Mouse (Mus musculus) erythroblast, embryonic 14.5 days (primary cell): ENCODE data around the gene Mslnl. TPM values are rescaled to one million over a fixed set of nuclear protein-coding genes. Genes with fewer than 3 reads are reported as not detected.
A peak's percentile ranks its signal among the peaks of the same experiment; 100 is the strongest.

ENCODE experiments used
- H3K27me3 ChIP-seq: 2 replicates; pipeline ENCODE4 v1.6.1; 2012; ENCODE audit warnings: inconsistent platforms; ENCODE audit not compliant: control insufficient read depth
- H3K36me3 ChIP-seq: 2 replicates; pipeline ENCODE4 v1.6.1; 2012; ENCODE audit warnings: mild to moderate bottlenecking, inconsistent platforms; ENCODE audit not compliant: control insufficient read depth
- H3K4me1 ChIP-seq: 2 replicates; pipeline ENCODE4 v1.6.1; 2012; ENCODE audit warnings: inconsistent platforms; ENCODE audit not compliant: control insufficient read depth
- H3K4me3 ChIP-seq: replicated peaks from 2 replicates; pipeline ENCODE3; 2012; ENCODE audit warnings: moderate library complexity, mild to moderate bottlenecking, inconsistent platforms
- H3K9me3 ChIP-seq: 2 replicates; pipeline ENCODE4 v1.6.1; 2012; ENCODE audit warnings: low read length, inconsistent platforms, mixed read lengths; ENCODE audit not compliant: control insufficient read depth
- GATA1 ChIP-seq: IDR thresholded peaks from 2 replicates; pipeline ENCODE4 v1.6.1; 2012; ENCODE audit warnings: low read length, inconsistent platforms, mixed read lengths
- TAL1 ChIP-seq: IDR thresholded peaks from 3 replicates; pipeline ENCODE4 v1.6.1; 2012; ENCODE audit warnings: low read length, inconsistent platforms, mixed read lengths
- polyA plus RNA-seq: library from polyadenylated mRNA; stranded (reverse); fragments of >175 nt; gene quantifications from 2 replicates; pipeline ENCODE4 v1.2.3, GENCODE M21; 2012

Gene Mslnl
- polyA plus RNA-seq, 1 experiment, result not detected

- Histone ChIP-seq H3K4me1 (peaks cover 61% of the 10 kb centered on the region), H3K27me3 (no peaks in the 10 kb centered on the region), H3K36me3 (peaks cover 41% of the 10 kb centered on the region), H3K4me3 (peak overlapping the region; percentile 87), H3K9me3 (no peaks in the 10 kb centered on the region)
- TF ChIP-seq TAL1, result no peak
- no peak; the same call in 1 of the 2 replicates for TF ChIP-seq GATA1
Measured at GRCm38 (mm10) chr17:25791843-25792527, 56.1 kb downstream of the Mslnl start.

- Histone ChIP-seq H3K27me3 (no peaks in the 10 kb centered on the region), H3K9me3 (no peaks in the 10 kb centered on the region), H3K4me3 (peak within 1 kb of the TSS; percentile 87), H3K4me1 (peaks cover 67% of the 10 kb centered on the region), H3K36me3 (peaks cover 35% of the 10 kb centered on the region)
- TF ChIP-seq GATA1, result no peak
- no peak for TF ChIP-seq TAL1
Measured at GRCm38 (mm10) chr17:25792615-25793014, 56.8 kb downstream of the Mslnl start, which contains the start of gene Fam173a. Gene Fam173a, minus strand, starts transcription at chr17:25792901.

GRCm38 (mm10) chr17:25794197-25794596, 58.4 kb downstream of the Mslnl start:
- Histone ChIP-seq H3K36me3 (peaks cover 21% of the 10 kb centered on the region), H3K9me3 (no peaks in the 10 kb centered on the region), H3K27me3 (no peaks in the 10 kb centered on the region; the same call in 1 of the 2 replicates), H3K4me3 (no peak overlapping the region), H3K4me1 (peaks cover 68% of the 10 kb centered on the region)
- TF ChIP-seq GATA1 (no peak), TAL1 (no peak)

- H3K36me3 ChIP-seq, result peaks cover 13% of the 10 kb centered on the region
- peaks cover 68% of the 10 kb centered on the region for H3K4me1 ChIP-seq
- TF ChIP-seq GATA1 (no peak), TAL1 (no peak)
- no peaks in the 10 kb centered on the region for H3K9me3 ChIP-seq
- no peak overlapping the region for H3K4me3 ChIP-seq
- H3K27me3 ChIP-seq, result no peaks in the 10 kb centered on the region; the same call in 1 of the 2 replicates
Measured at GRCm38 (mm10) chr17:25794998-25795397, 59.2 kb downstream of the Mslnl start.

GRCm38 (mm10) chr17:25795609-25796092, 59.8 kb downstream of the Mslnl start, which contains the start of gene AC134908.4:
Gene AC134908.4, minus strand, starts transcription at chr17:25795659.
- Histone ChIP-seq H3K9me3 (no peaks in the 10 kb centered on the region), H3K4me1 (peaks cover 66% of the 10 kb centered on the region)

GRCm38 (mm10) chr17:25796211-25796771, 60.4 kb downstream of the Mslnl start:
- Histone ChIP-seq H3K4me1 (peaks cover 59% of the 10 kb centered on the region), H3K4me3 (peak overlapping the region; percentile 82), H3K36me3 (peaks cover 7% of the 10 kb centered on the region), H3K9me3 (no peaks in the 10 kb centered on the region), H3K27me3 (peaks cover 2% of the 10 kb centered on the region)
- TF ChIP-seq GATA1, result no peak
- TF ChIP-seq TAL1, result no peak

More at GRCm38 (mm10) chr17:25795609-25796092, 59.8 kb downstream of the Mslnl start, which contains the start of gene AC134908.4:
- Histone ChIP-seq H3K36me3 (peaks cover 9% of the 10 kb centered on the region), H3K4me3 (peak within 1 kb of the TSS; percentile 82), H3K27me3 (no peaks in the 10 kb centered on the region; the same call in 1 of the 2 replicates)
- TF ChIP-seq TAL1, result no peak
- TF ChIP-seq GATA1, result no peak

- peaks cover 52% of the 10 kb centered on the region for H3K4me1 ChIP-seq
- H3K36me3 ChIP-seq, result peaks cover 7% of the 10 kb centered on the region
- peaks cover 8% of the 10 kb centered on the region for H3K27me3 ChIP-seq
- H3K4me3 ChIP-seq, result peak within 1 kb of the TSS; percentile 82
- no peaks in the 10 kb centered on the region for H3K9me3 ChIP-seq
- TF ChIP-seq GATA1 (no peak), TAL1 (no peak)
Measured at GRCm38 (mm10) chr17:25796951-25797369, 61.1 kb downstream of the Mslnl start, which contains the start of gene Metrn. Gene Metrn, minus strand, starts transcription at chr17:25797136.

Other genes with a start within 250 kb of the Mslnl start
- 0.01 TPM in 1 of 2 replicates, not detected in the other for gene Sstr5, start 238.8 kb upstream of the Mslnl start, polyA plus RNA-seq
- not detected in 2 replicates for gene Sox8, start 165.4 kb upstream of the Mslnl start, polyA plus RNA-seq
- gene Lmf1, start 157.0 kb upstream of the Mslnl start, polyA plus RNA-seq, result 0.91 and 1.0 TPM in 2 replicates
- not detected in 2 replicates for gene Gng13, start 18.9 kb upstream of the Mslnl start, polyA plus RNA-seq
- 15.6 and 20.0 TPM in 2 replicates for gene Chtf18, start 8.6 kb upstream of the Mslnl start, polyA plus RNA-seq
- 3.2 and 4.0 TPM in 2 replicates for gene Rpusd1, start 8.4 kb upstream of the Mslnl start, polyA plus RNA-seq
- gene Msln, start 18.3 kb downstream of the Mslnl start, polyA plus RNA-seq, result not detected in 2 replicates
- 2.0 TPM in 2 replicates for gene Narfl, start 37.7 kb downstream of the Mslnl start, polyA plus RNA-seq
- gene Haghl, start 49.6 kb downstream of the Mslnl start, polyA plus RNA-seq, result 0.46 and 0.59 TPM in 2 replicates
- gene Ccdc78, start 50.5 kb downstream of the Mslnl start, polyA plus RNA-seq, result not detected in 2 replicates
- 2.8 and 3.7 TPM in 2 replicates for gene Fam173a, start 56.9 kb downstream of the Mslnl start, polyA plus RNA-seq
- gene AC134908.4, start 59.6 kb downstream of the Mslnl start, polyA plus RNA-seq, result not detected in 2 replicates
- gene Metrn, start 61.1 kb downstream of the Mslnl start, polyA plus RNA-seq, result 7.2 and 7.4 TPM in 2 replicates
- not detected in 2 replicates for gene Fbxl16, start 73.0 kb downstream of the Mslnl start, polyA plus RNA-seq
- gene Wdr24, start 87.6 kb downstream of the Mslnl start, polyA plus RNA-seq, result 0.32 and 0.68 TPM in 2 replicates
- 0.31 and 0.65 TPM in 2 replicates for gene Jmjd8, start 92.8 kb downstream of the Mslnl start, polyA plus RNA-seq
- gene Stub1, start 97.4 kb downstream of the Mslnl start, polyA plus RNA-seq, result 10.1 and 10.6 TPM in 2 replicates
- 0.22 and 0.54 TPM in 2 replicates for gene Rhbdl1, start 101.3 kb downstream of the Mslnl start, polyA plus RNA-seq
- 0.68 and 1.1 TPM in 2 replicates for gene Gm20683, start 105.7 kb downstream of the Mslnl start, polyA plus RNA-seq
- 17.7 and 19.8 TPM in 2 replicates for gene Rhot2, start 108.8 kb downstream of the Mslnl start, polyA plus RNA-seq
- 1.9 and 3.6 TPM in 2 replicates for gene Wdr90, start 125.5 kb downstream of the Mslnl start, polyA plus RNA-seq
- 3.7 and 4.0 TPM in 2 replicates for gene Mcrip2, start 132.7 kb downstream of the Mslnl start, polyA plus RNA-seq
- gene Mettl26, start 139.0 kb downstream of the Mslnl start, polyA plus RNA-seq, result 6.4 and 8.3 TPM in 2 replicates
- 0.17 and 0.18 TPM in 2 replicates for gene Wfikkn1, start 144.8 kb downstream of the Mslnl start, polyA plus RNA-seq
- gene Rab40c, start 183.7 kb downstream of the Mslnl start, polyA plus RNA-seq, result 0.68 and 1.0 TPM in 2 replicates
- gene Pigq, start 208.9 kb downstream of the Mslnl start, polyA plus RNA-seq, result 164 and 218 TPM in 2 replicates
- 2.9 and 3.4 TPM in 2 replicates for gene Nhlrc4, start 208.9 kb downstream of the Mslnl start, polyA plus RNA-seq
- gene A930017K11Rik, start 216.5 kb downstream of the Mslnl start, polyA plus RNA-seq, result 0.25 TPM in 2 replicates
- gene Capn15, start 249.8 kb downstream of the Mslnl start, polyA plus RNA-seq, result 6.2 and 6.3 TPM in 2 replicates